Mouse (Mus musculus): ENCODE results near the gene 2900026A02Rik.

DNA sequence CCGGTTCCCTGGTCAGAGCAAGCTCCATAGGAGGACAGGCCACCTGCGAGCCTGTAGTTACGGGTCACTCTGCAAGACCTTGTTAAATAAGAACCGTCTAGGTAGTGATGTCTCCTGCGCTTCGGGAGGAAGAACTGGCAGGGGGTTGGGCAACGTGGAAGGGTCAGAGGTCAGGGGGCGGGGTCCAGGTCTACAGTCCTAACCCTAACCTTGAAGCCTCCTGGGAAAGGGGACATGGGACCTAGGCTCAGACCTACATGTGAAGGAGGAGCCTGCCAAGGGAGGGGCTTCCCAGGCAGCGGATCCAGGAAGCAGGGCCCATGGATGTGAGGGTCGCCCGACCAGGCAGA lies 11.7 kb downstream of the 2900026A02Rik start:
- TF ChIP-seq CTCF (IDR thresholded peaks at IDR 0.05; ENCODE audit: low read depth) (no peak), EP300 (IDR thresholded peaks at IDR 0.05; ENCODE audit: low read depth) (no peak)
